Mouse (Mus musculus) intestine, embryonic 15.5 days (tissue): ENCODE measurements around the gene Olfr983. TPM values are rescaled to one million over a fixed set of nuclear protein-coding genes. Genes with fewer than 3 reads are reported as not detected.
A peak's percentile ranks its signal among the peaks of the same experiment; 100 is the strongest.

Source experiments
- ATAC-seq: fragments of 200-750 bp; cut with Nextera tagmentation; 2 replicates; pipeline ENCODE4 v1.8.0; 2017; ENCODE audit warnings: moderate TSS enrichment, moderate library complexity
- H3K27ac ChIP-seq: fragments of 300-500 bp; sonication (generic); 2 replicates; pipeline ENCODE4 v1.5.1; 2015; ENCODE audit warnings: mild to moderate bottlenecking, inconsistent platforms
- H3K27me3 ChIP-seq: fragments of 300-500 bp; sonication (generic); replicated peaks from 2 replicates; pipeline ENCODE4 v1.6.1; 2015; ENCODE audit warnings: inconsistent platforms
- H3K36me3 ChIP-seq: fragments of 300-500 bp; sonication (generic); 2 replicates; pipeline ENCODE4 v1.6.1; 2015; ENCODE audit warnings: inconsistent platforms
- H3K4me1 ChIP-seq: fragments of 300-500 bp; sonication (generic); replicated peaks from 2 replicates; pipeline ENCODE4 v1.6.1; 2015; ENCODE audit warnings: inconsistent platforms
- H3K4me2 ChIP-seq: fragments of 300-500 bp; sonication (generic); replicated peaks from 2 replicates; pipeline ENCODE4 v1.6.1; 2015; ENCODE audit warnings: mild to moderate bottlenecking, inconsistent platforms
- H3K4me3 ChIP-seq: fragments of 300-500 bp; sonication (generic); replicated peaks from 2 replicates; pipeline ENCODE4 v1.5.1; 2015; ENCODE audit warnings: inconsistent platforms
- H3K9ac ChIP-seq: fragments of 300-500 bp; sonication (generic); 2 replicates; pipeline ENCODE4 v1.6.1; 2015; ENCODE audit warnings: inconsistent platforms
- H3K9me3 ChIP-seq: fragments of 300-500 bp; sonication (generic); 2 replicates; pipeline ENCODE4 v1.6.1; 2016; ENCODE audit warnings: inconsistent platforms
- WGBS: fragments of 180-500 bp; shearing (Covaris S2); methylation state at CpG from one replicate; pipeline ENCODE4 v1.1.7; 2015; 5-methylcytosine and 5-hydroxymethylcytosine counted together
- polyA plus RNA-seq: library from polyadenylated mRNA; unstranded; fragments of >200 nt; fragmentation: Nextera tagmentation; extraction: Ambion mirVana; gene quantifications from 2 replicates; pipeline ENCODE4 v1.2.1, GENCODE M21; 2015

The Olfr983 gene
- not detected in 2 replicates for polyA plus RNA-seq

GRCm38 (mm10) chr9:40093495-40093894, at the start of gene Olfr983:
Gene Olfr983 (minus strand): TSS chr9:40093595.
- H3K4me3 ChIP-seq, result no peak within 1 kb of the TSS
- WGBS, result 88% methylated on average over 2 of the region's 2 CpGs
- H3K27ac ChIP-seq, result no peak within 1 kb of the TSS
- H3K4me2 ChIP-seq, result no peak within 1 kb of the TSS
- no peak within 1 kb of the TSS for H3K9ac ChIP-seq
- no peaks in the 10 kb centered on the region for H3K27me3 ChIP-seq
- H3K36me3 ChIP-seq, result no peaks in the 10 kb centered on the region
- H3K4me1 ChIP-seq, result no peaks in the 10 kb centered on the region
- H3K9me3 ChIP-seq, result no peaks in the 10 kb centered on the region
- no peak for ATAC-seq

GRCm38 (mm10) chr9:40141544-40141943, 48.1 kb upstream of the Olfr983 start:
- no peaks in the 10 kb centered on the region for H3K36me3 ChIP-seq
- H3K4me3 ChIP-seq, result no peak overlapping the region
- no peaks in the 10 kb centered on the region for H3K4me1 ChIP-seq
- H3K27me3 ChIP-seq, result no peaks in the 10 kb centered on the region
- H3K27ac ChIP-seq, result no peak overlapping the region
- H3K9me3 ChIP-seq, result no peaks in the 10 kb centered on the region
- no peak overlapping the region for H3K9ac ChIP-seq
- no peak for ATAC-seq
- 49% methylated on average over 1 of the region's 1 CpGs for WGBS
- no peak overlapping the region for H3K4me2 ChIP-seq

- Histone ChIP-seq H3K9ac (no peak overlapping the region), H3K9me3 (no peaks in the 10 kb centered on the region), H3K4me2 (no peak overlapping the region), H3K4me3 (no peak overlapping the region), H3K27me3 (no peaks in the 10 kb centered on the region), H3K27ac (no peak overlapping the region), H3K36me3 (no peaks in the 10 kb centered on the region), H3K4me1 (no peaks in the 10 kb centered on the region)
- no peak for ATAC-seq
- 39% methylated on average over 4 of the region's 4 CpGs for WGBS
Observed at GRCm38 (mm10) chr9:40139484-40139883, 46.1 kb upstream of the Olfr983 start.

DNA sequence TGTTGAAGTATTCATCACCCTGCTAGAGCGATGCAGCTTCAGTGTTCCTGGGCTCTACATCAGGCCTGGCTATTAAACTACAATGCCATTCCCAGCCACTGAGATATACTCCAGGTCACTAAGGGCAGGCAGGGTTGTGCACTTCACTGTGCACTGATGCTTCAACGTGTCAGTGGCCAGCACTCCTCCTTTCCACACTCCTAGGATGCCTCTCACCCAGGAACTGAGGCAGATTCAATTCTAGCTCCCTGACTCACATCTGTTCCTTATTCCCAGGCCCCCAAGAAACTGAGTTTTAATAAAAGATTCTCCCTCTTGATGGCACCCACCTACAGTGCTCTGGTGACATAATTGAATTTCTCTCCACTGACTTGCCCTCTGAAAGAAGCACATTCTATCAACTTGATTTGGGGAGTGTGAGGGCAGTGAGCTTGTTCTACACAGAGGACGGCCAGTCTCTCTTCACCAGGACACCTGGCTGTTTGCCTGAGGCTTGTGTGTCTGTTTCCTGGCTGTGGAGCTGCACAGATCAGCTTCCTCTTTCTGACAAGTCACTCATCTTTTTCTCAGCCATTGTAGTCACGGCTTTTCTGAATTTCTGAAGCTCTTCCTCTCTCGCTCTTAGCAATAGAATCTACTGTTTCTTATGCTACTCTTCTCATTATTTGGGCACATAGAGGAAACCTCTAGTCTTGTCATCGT, 43.7 kb upstream of the Olfr983 start:
- Histone ChIP-seq H3K27me3 (no peaks in the 10 kb centered on the region), H3K4me2 (no peak overlapping the region), H3K4me1 (no peaks in the 10 kb centered on the region), H3K36me3 (no peaks in the 10 kb centered on the region), H3K9me3 (no peaks in the 10 kb centered on the region), H3K27ac (no peak overlapping the region), H3K9ac (no peak overlapping the region), H3K4me3 (no peak overlapping the region)
- no peak for ATAC-seq
- WGBS, result 77% methylated on average over 6 of the region's 6 CpGs

DNA sequence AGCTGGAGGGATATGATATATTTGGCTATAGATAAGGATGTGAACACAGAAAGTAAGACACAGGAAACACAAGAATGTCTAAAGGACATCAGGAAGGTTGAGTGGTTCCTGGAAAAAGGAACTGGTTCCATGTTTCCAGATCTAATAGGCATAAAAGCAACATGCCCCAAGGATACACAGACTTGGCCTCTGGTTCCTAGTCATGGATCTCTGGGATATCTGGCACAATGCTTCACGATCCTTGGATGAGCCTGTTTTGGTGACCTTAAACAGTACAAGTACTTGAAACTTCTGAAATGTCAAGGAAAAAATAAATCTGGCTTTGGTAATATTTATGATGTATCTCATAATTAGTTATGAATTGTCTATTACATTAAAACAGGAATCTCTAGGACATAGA, 37.2 kb upstream of the Olfr983 start:
- Histone ChIP-seq H3K36me3 (no peaks in the 10 kb centered on the region), H3K9ac (no peak overlapping the region), H3K27ac (no peak overlapping the region), H3K4me2 (no peak overlapping the region), H3K9me3 (no peaks in the 10 kb centered on the region), H3K4me3 (no peak overlapping the region), H3K4me1 (no peaks in the 10 kb centered on the region), H3K27me3 (no peaks in the 10 kb centered on the region)
- ATAC-seq, result no peak
- 83% methylated on average over 1 of the region's 1 CpGs for WGBS

- Histone ChIP-seq H3K36me3 (no peaks in the 10 kb centered on the region), H3K9ac (no peak within 1 kb of the TSS), H3K4me1 (no peaks in the 10 kb centered on the region), H3K9me3 (no peaks in the 10 kb centered on the region), H3K27me3 (no peaks in the 10 kb centered on the region), H3K27ac (no peak within 1 kb of the TSS), H3K4me3 (no peak within 1 kb of the TSS), H3K4me2 (no peak within 1 kb of the TSS)
- 78% methylated on average over 1 of the region's 1 CpGs for WGBS
- ATAC-seq, result no peak
Observed at GRCm38 (mm10) chr9:40130084-40130483, 36.7 kb upstream of the Olfr983 start, which contains the start of gene Olfr985. Gene Olfr985 (minus strand): TSS chr9:40130184.

GRCm38 (mm10) chr9:40117287-40117659, 23.9 kb upstream of the Olfr983 start:
- Histone ChIP-seq H3K4me1 (0 out of 2 replicates have a peak, but pooled peaks cover 3% of the 10 kb centered on the region), H3K27ac (no peak overlapping the region), H3K36me3 (no peaks in the 10 kb centered on the region), H3K27me3 (no peaks in the 10 kb centered on the region), H3K9me3 (no peaks in the 10 kb centered on the region), H3K4me2 (peak overlapping the region; percentile 31), H3K4me3 (no peak overlapping the region), H3K9ac (no peak overlapping the region)
- 70% methylated on average over 5 of the region's 5 CpGs for WGBS
- no peak for ATAC-seq

DNA sequence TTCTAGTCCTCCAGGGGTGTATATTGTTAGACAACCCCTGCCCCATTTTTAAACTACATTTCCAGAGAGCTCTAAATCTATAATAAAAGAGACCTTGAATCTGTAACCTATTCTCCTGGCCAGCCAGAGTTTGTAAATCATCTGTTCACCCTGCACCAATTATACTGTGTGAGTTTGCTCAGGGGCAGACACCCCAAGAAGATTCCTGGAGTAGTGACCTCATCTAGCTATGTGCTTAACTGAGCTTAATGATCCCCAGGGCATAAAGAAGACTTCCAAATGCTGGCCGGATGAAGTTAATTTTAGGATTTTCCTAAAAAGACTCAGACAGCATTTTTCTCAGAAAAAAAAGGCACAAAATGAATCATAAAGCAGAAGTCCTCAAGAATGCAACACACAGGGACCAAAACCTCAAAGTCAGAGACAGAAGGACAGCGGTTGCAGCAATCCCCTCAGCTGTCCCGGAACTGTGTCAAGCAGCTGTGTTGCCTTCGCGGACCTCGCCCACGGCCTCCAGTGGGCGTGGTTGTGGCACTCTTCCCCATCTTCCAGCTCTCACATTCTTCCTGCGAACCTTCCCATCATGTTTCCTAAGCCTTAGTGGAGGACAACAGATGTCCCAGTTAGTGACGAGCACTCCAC, 23.4 kb upstream of the Olfr983 start:
- H3K36me3 ChIP-seq, result no peaks in the 10 kb centered on the region
- H3K27ac ChIP-seq, result no peak overlapping the region
- H3K9me3 ChIP-seq, result no peaks in the 10 kb centered on the region
- 0 out of 2 replicates have a peak, but pooled peaks cover 3% of the 10 kb centered on the region for H3K4me1 ChIP-seq
- peak; percentile 74 for ATAC-seq
- H3K9ac ChIP-seq, result no peak overlapping the region
- 37% methylated on average over 10 of the region's 10 CpGs for WGBS
- peak overlapping the region; percentile 31 for H3K4me2 ChIP-seq
- no peaks in the 10 kb centered on the region for H3K27me3 ChIP-seq
- no peak overlapping the region for H3K4me3 ChIP-seq

DNA sequence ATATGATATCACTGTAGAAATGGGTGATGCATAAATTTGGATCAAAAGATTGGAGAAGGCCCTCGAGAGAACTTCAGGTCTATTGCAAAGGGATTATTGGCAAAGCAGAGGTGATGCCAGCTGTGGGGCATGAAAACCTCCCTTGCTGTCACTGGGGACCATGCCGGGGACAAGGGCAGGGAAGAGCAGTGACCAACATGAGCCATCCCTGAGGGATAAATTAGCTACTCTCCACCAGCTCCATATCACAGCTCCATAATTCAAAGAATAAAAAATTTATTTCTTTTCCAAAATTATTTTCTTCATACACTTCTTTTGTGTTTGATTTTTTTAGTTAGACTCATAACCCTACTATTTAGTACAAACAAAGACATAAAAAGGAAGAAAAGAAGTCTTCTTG, 20.7 kb upstream of the Olfr983 start, which contains the start of gene Olfr984:
Olfr984 (minus strand) TSS at position 101 of the 400 bp plus-strand sequence.
- WGBS, result 87% methylated on average over 2 of the region's 2 CpGs
- no peaks in the 10 kb centered on the region for H3K27me3 ChIP-seq
- H3K4me2 ChIP-seq, result no peak within 1 kb of the TSS
- H3K27ac ChIP-seq, result no peak within 1 kb of the TSS
- no peak for ATAC-seq
- H3K9ac ChIP-seq, result no peak within 1 kb of the TSS
- H3K36me3 ChIP-seq, result no peaks in the 10 kb centered on the region
- 0 out of 2 replicates have a peak, but pooled peaks cover 3% of the 10 kb centered on the region for H3K4me1 ChIP-seq
- H3K4me3 ChIP-seq, result no peak within 1 kb of the TSS
- no peaks in the 10 kb centered on the region for H3K9me3 ChIP-seq

DNA sequence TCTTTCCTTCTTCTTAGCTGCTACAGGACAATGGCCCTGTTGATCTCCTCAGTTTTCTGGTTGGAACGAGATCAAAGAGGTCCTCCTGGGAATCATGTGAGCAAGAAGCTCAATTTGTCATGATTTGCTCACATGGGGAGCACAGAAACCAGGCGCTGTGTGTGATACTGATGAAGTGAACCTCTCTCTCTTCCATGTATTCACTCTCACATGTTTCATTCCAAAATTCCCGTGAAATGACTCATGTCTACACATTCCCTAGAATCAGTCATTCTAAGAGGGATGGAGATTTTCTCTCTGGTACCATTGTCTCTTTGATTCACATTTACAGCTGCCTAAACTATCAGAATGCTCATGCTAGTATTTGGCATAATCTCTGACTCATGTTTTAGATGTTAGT, 1.4 kb upstream of the Olfr983 start:
- ATAC-seq, result no peak
- no peak overlapping the region for H3K27ac ChIP-seq
- no peaks in the 10 kb centered on the region for H3K4me1 ChIP-seq
- H3K9me3 ChIP-seq, result no peaks in the 10 kb centered on the region
- no peak overlapping the region for H3K9ac ChIP-seq
- no peaks in the 10 kb centered on the region for H3K27me3 ChIP-seq
- H3K4me3 ChIP-seq, result no peak overlapping the region
- 59% methylated on average over 3 of the region's 3 CpGs for WGBS
- H3K36me3 ChIP-seq, result no peaks in the 10 kb centered on the region
- no peak overlapping the region for H3K4me2 ChIP-seq

- H3K9ac ChIP-seq, result no peak within 1 kb of the TSS
- H3K27me3 ChIP-seq, result no peaks in the 10 kb centered on the region
- no peak for ATAC-seq
- no peaks in the 10 kb centered on the region for H3K4me1 ChIP-seq
- no peak within 1 kb of the TSS for H3K27ac ChIP-seq
- no peaks in the 10 kb centered on the region for H3K9me3 ChIP-seq
- H3K4me2 ChIP-seq, result no peak within 1 kb of the TSS
- WGBS, result 79% methylated on average over 2 of the region's 2 CpGs
- H3K36me3 ChIP-seq, result no peaks in the 10 kb centered on the region
- H3K4me3 ChIP-seq, result no peak within 1 kb of the TSS
Observed at GRCm38 (mm10) chr9:40073529-40073928, 19.9 kb downstream of the Olfr983 start, which contains the start of gene Olfr982. Gene Olfr982 (plus strand): TSS chr9:40073829.

- H3K36me3 ChIP-seq, result no peaks in the 10 kb centered on the region
- no peaks in the 10 kb centered on the region for H3K27me3 ChIP-seq
- no peak overlapping the region for H3K4me3 ChIP-seq
- ATAC-seq, result no peak
- H3K4me2 ChIP-seq, result no peak overlapping the region
- 94% methylated on average over 19 of the region's 19 CpGs for WGBS
- no peak overlapping the region for H3K9ac ChIP-seq
- no peaks in the 10 kb centered on the region for H3K4me1 ChIP-seq
- H3K27ac ChIP-seq, result no peak overlapping the region
- H3K9me3 ChIP-seq, result no peaks in the 10 kb centered on the region
Observed at GRCm38 (mm10) chr9:40050138-40050537, 43.3 kb downstream of the Olfr983 start.
